Mouse (Mus musculus): Measurements from ENCODE around the gene Unc50. TPM values are rescaled to one million over a fixed set of nuclear protein-coding genes. Genes with fewer than 3 reads are reported as not detected.
A peak's percentile ranks its signal among the peaks of the same experiment; 100 is the strongest.

The Unc50 gene
- polyA plus RNA-seq, 1 experiment from 2014 or later = 177 TPM

GRCm38 (mm10) chr1:37436419-37436818 is 6.5 kb downstream of the Unc50 start:
- Histone ChIP-seq H3K4me2 (replicated peaks; ENCODE audit: low read depth, low read length) (no peak overlapping the region), H3K4me3 (ENCODE audit: low read depth, low read length) (no peak overlapping the region), H3K9me3 (ENCODE audit: low read length) (no peaks in the 10 kb centered on the region), H3K9ac (replicated peaks; ENCODE audit: low read depth) (no peak overlapping the region), H3K27me3 (replicated peaks; ENCODE audit: insufficient read depth, low read length) (no peaks in the 10 kb centered on the region), H3K36me3 (ENCODE audit: insufficient read depth, low read length) (peaks cover 41% of the 10 kb centered on the region), H3K4me1 (ENCODE audit: insufficient read depth, low read depth, low read length) (peaks cover 4% of the 10 kb centered on the region; the same call in 1 of the 2 replicates), H3K27ac (ENCODE audit: low read length) (no peak overlapping the region)
- WGBS = 89% methylated on average over 3 of the region's 3 CpGs
- ATAC-seq (no peak), DNase-seq (ENCODE audit: low spot score) (no peak)
- no peak for TF ChIP-seq CTCF (IDR thresholded peaks at IDR 0.05)
- TF ChIP-seq EP300 (IDR thresholded peaks at IDR 0.05) = no peak

GRCm38 (mm10) chr1:37442848-37443835 is 13.2 kb downstream of the Unc50 start:
- no peak overlapping the region for H3K4me2 ChIP-seq (replicated peaks; ENCODE audit: low read depth, low read length)
- no peaks in the 10 kb centered on the region for H3K4me1 ChIP-seq (ENCODE audit: insufficient read depth, low read depth, low read length)
- no peak overlapping the region for H3K27ac ChIP-seq (ENCODE audit: low read length)
- H3K36me3 ChIP-seq (ENCODE audit: insufficient read depth, low read length) = peaks cover 23% of the 10 kb centered on the region
- no peak overlapping the region for H3K4me3 ChIP-seq (ENCODE audit: low read depth, low read length)
- DNase-seq (ENCODE audit: low spot score) = no peak
- WGBS = 93% methylated on average over 16 of the region's 16 CpGs
- no peaks in the 10 kb centered on the region for H3K9me3 ChIP-seq (ENCODE audit: low read length)
- no peak overlapping the region for H3K9ac ChIP-seq (replicated peaks; ENCODE audit: low read depth)
- no peaks in the 10 kb centered on the region for H3K27me3 ChIP-seq (replicated peaks; ENCODE audit: insufficient read depth, low read length)
- ATAC-seq = no peak
- no peak for TF ChIP-seq EP300 (IDR thresholded peaks at IDR 0.05)
- no peak for TF ChIP-seq CTCF (IDR thresholded peaks at IDR 0.05)

- Histone ChIP-seq H3K4me1 (ENCODE audit: insufficient read depth, low read depth, low read length) (no peaks in the 10 kb centered on the region), H3K27ac (ENCODE audit: low read length) (no peak overlapping the region), H3K4me2 (replicated peaks; ENCODE audit: low read depth, low read length) (no peak overlapping the region), H3K9me3 (ENCODE audit: low read length) (no peaks in the 10 kb centered on the region), H3K27me3 (replicated peaks; ENCODE audit: insufficient read depth, low read length) (no peaks in the 10 kb centered on the region), H3K36me3 (ENCODE audit: insufficient read depth, low read length) (no peaks in the 10 kb centered on the region), H3K9ac (replicated peaks; ENCODE audit: low read depth) (no peak overlapping the region), H3K4me3 (ENCODE audit: low read depth, low read length) (no peak overlapping the region)
- ATAC-seq (no peak), DNase-seq (ENCODE audit: low spot score) (peak; percentile 44)
- TF ChIP-seq EP300 (IDR thresholded peaks at IDR 0.05) (no peak), CTCF (IDR thresholded peaks at IDR 0.05) (peak; percentile 71)
- WGBS = 77% methylated on average over 10 of the region's 10 CpGs
Measured at GRCm38 (mm10) chr1:37448361-37449095, 18.6 kb downstream of the Unc50 start.

- no peaks in the 10 kb centered on the region for H3K9me3 ChIP-seq (ENCODE audit: low read length)
- no peaks in the 10 kb centered on the region for H3K36me3 ChIP-seq (ENCODE audit: insufficient read depth, low read length)
- no peak overlapping the region for H3K27ac ChIP-seq (ENCODE audit: low read length)
- TF ChIP-seq CTCF (IDR thresholded peaks at IDR 0.05) (no peak), EP300 (IDR thresholded peaks at IDR 0.05) (no peak)
- H3K9ac ChIP-seq (replicated peaks; ENCODE audit: low read depth) = no peak overlapping the region
- ATAC-seq = no peak
- no peak for DNase-seq (ENCODE audit: low spot score)
- WGBS = 90% methylated on average over 8 of the region's 8 CpGs
- no peaks in the 10 kb centered on the region for H3K27me3 ChIP-seq (replicated peaks; ENCODE audit: insufficient read depth, low read length)
- H3K4me1 ChIP-seq (ENCODE audit: insufficient read depth, low read depth, low read length) = no peaks in the 10 kb centered on the region
- no peak overlapping the region for H3K4me2 ChIP-seq (replicated peaks; ENCODE audit: low read depth, low read length)
- H3K4me3 ChIP-seq (ENCODE audit: low read depth, low read length) = no peak overlapping the region
Measured at GRCm38 (mm10) chr1:37451270-37451669, 21.3 kb downstream of the Unc50 start.

GRCm38 (mm10) chr1:37457546-37457945 is 27.6 kb downstream of the Unc50 start:
- no peak overlapping the region for H3K4me3 ChIP-seq (ENCODE audit: low read depth, low read length)
- no peak for ATAC-seq
- H3K9ac ChIP-seq (replicated peaks; ENCODE audit: low read depth) = no peak overlapping the region
- H3K27ac ChIP-seq (ENCODE audit: low read length) = no peak overlapping the region
- TF ChIP-seq EP300 (IDR thresholded peaks at IDR 0.05) (no peak), CTCF (IDR thresholded peaks at IDR 0.05) (no peak)
- H3K36me3 ChIP-seq (ENCODE audit: insufficient read depth, low read length) = 0 out of 2 replicates have a peak, but pooled peaks cover 2% of the 10 kb centered on the region
- no peak for DNase-seq (ENCODE audit: low spot score)
- H3K4me1 ChIP-seq (ENCODE audit: insufficient read depth, low read depth, low read length) = no peaks in the 10 kb centered on the region
- H3K27me3 ChIP-seq (replicated peaks; ENCODE audit: insufficient read depth, low read length) = no peaks in the 10 kb centered on the region
- no peaks in the 10 kb centered on the region for H3K9me3 ChIP-seq (ENCODE audit: low read length)
- H3K4me2 ChIP-seq (replicated peaks; ENCODE audit: low read depth, low read length) = no peak overlapping the region
- 86% methylated on average over 7 of the region's 7 CpGs for WGBS

GRCm38 (mm10) chr1:37464878-37465452 is 35.0 kb downstream of the Unc50 start:
- ATAC-seq (no peak), DNase-seq (ENCODE audit: low spot score) (no peak)
- WGBS = 76% methylated on average over 10 of the region's 10 CpGs
- Histone ChIP-seq H3K27me3 (replicated peaks; ENCODE audit: insufficient read depth, low read length) (no peaks in the 10 kb centered on the region), H3K36me3 (ENCODE audit: insufficient read depth, low read length) (no peaks in the 10 kb centered on the region), H3K9me3 (ENCODE audit: low read length) (no peaks in the 10 kb centered on the region), H3K4me2 (replicated peaks; ENCODE audit: low read depth, low read length) (no peak overlapping the region), H3K9ac (replicated peaks; ENCODE audit: low read depth) (no peak overlapping the region), H3K4me1 (ENCODE audit: insufficient read depth, low read depth, low read length) (no peaks in the 10 kb centered on the region), H3K27ac (ENCODE audit: low read length) (no peak overlapping the region), H3K4me3 (ENCODE audit: low read depth, low read length) (no peak overlapping the region)
- TF ChIP-seq EP300 (IDR thresholded peaks at IDR 0.05) (no peak), CTCF (IDR thresholded peaks at IDR 0.05) (no peak)

Data from lung, postnatal 0 days (tissue).